Mouse (Mus musculus): ENCODE results near the gene Gtf2h5. TPM values are rescaled to one million over a fixed set of nuclear protein-coding genes. Genes with fewer than 3 reads are reported as not detected.
A peak's percentile ranks its signal among the peaks of the same experiment; 100 is the strongest.

Gene Gtf2h5
- polyA plus RNA-seq, 1 experiment from 2014 or later = 213 TPM

DNA sequence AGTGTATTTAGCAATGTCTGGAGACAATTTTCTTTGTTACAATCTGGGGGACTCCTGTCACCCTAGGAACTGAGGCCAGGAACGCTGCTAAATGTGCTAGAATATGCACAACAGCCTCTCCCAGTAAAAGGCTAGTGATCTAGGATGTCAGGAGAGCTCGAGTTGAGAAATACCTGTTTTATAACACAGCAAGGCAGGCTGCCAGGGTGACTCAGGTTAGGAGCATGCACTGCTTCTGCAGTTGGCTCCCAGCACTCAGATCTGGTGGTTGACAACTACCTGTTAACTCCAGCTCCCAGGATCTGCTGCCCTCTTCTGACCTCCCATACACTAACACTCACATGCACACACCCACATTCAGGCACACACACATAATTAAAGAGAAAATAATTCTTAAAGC is 13.6 kb upstream of the Gtf2h5 start:
- 84% methylated on average over 2 of the region's 2 CpGs for WGBS
- no peaks in the 10 kb centered on the region for H3K9me3 ChIP-seq (ENCODE audit: control insufficient read depth, low read length)
- peaks cover 21% of the 10 kb centered on the region for H3K36me3 ChIP-seq (ENCODE audit: control insufficient read depth, insufficient read depth)
- H3K9ac ChIP-seq (replicated peaks; ENCODE audit: low read depth, low read length) = no peak overlapping the region
- ATAC-seq = no peak
- no peaks in the 10 kb centered on the region for H3K27me3 ChIP-seq (replicated peaks; ENCODE audit: control insufficient read depth, insufficient read depth, low read length)
- H3K4me3 ChIP-seq (replicated peaks; ENCODE audit: low read length) = no peak overlapping the region
- H3K4me2 ChIP-seq (ENCODE audit: low read length) = no peak overlapping the region
- H3K4me1 ChIP-seq (replicated peaks; ENCODE audit: control insufficient read depth, insufficient read depth, low read length) = no peaks in the 10 kb centered on the region
- H3K27ac ChIP-seq (ENCODE audit: low read length) = no peak overlapping the region

DNA sequence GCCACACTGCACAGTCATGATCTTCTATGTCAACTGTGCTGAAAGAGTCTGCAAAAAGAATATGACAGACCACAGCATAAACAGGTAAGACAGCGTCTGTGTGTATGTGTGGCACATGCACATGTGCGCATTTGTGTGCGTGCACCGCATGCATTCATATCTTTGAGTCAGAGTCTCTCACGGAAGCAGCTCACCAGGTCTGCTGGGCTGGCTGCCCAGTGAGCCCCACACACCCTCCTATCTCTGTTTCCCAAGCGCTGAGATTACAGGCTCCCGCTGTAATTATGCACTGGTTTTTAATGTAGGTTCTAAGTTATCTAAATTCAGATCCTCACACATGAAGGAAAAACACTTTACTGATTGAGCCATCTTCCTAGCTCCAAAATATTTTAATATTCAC is 12.0 kb upstream of the Gtf2h5 start:
- Histone ChIP-seq H3K4me1 (replicated peaks; ENCODE audit: control insufficient read depth, insufficient read depth, low read length) (no peaks in the 10 kb centered on the region), H3K4me2 (ENCODE audit: low read length) (no peak overlapping the region), H3K9me3 (ENCODE audit: control insufficient read depth, low read length) (no peaks in the 10 kb centered on the region), H3K9ac (replicated peaks; ENCODE audit: low read depth, low read length) (no peak overlapping the region), H3K27ac (ENCODE audit: low read length) (no peak overlapping the region), H3K27me3 (replicated peaks; ENCODE audit: control insufficient read depth, insufficient read depth, low read length) (no peaks in the 10 kb centered on the region), H3K4me3 (replicated peaks; ENCODE audit: low read length) (no peak overlapping the region), H3K36me3 (ENCODE audit: control insufficient read depth, insufficient read depth) (peaks cover 22% of the 10 kb centered on the region)
- WGBS = 92% methylated on average over 7 of the region's 7 CpGs
- no peak for ATAC-seq

DNA sequence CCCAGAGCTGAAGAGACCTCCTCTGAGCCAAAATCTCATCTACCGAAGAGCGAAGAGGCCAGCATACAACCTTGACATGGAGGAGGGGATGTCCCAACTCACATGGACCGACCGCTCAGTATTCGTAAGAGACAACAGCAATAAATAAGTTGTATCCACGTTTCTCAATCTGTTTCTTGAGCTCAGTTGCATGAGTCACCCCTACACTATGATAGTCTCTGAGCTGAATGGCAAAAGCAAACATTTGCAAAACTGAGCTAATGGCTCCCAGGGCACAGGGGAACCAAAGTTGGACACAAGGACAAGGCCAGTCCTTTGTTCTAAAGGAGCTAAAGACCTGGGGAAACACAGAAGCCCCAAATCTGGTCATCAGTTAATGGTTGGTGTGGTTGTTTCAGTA is 9.7 kb upstream of the Gtf2h5 start:
- no peak for ATAC-seq
- H3K27me3 ChIP-seq (replicated peaks; ENCODE audit: control insufficient read depth, insufficient read depth, low read length) = no peaks in the 10 kb centered on the region
- no peak overlapping the region for H3K27ac ChIP-seq (ENCODE audit: low read length)
- WGBS = 94% methylated on average over 6 of the region's 6 CpGs
- no peaks in the 10 kb centered on the region for H3K4me1 ChIP-seq (replicated peaks; ENCODE audit: control insufficient read depth, insufficient read depth, low read length)
- H3K9me3 ChIP-seq (ENCODE audit: control insufficient read depth, low read length) = no peaks in the 10 kb centered on the region
- no peak overlapping the region for H3K9ac ChIP-seq (replicated peaks; ENCODE audit: low read depth, low read length)
- no peak overlapping the region for H3K4me3 ChIP-seq (replicated peaks; ENCODE audit: low read length)
- H3K4me2 ChIP-seq (ENCODE audit: low read length) = no peak overlapping the region
- H3K36me3 ChIP-seq (ENCODE audit: control insufficient read depth, insufficient read depth) = peaks cover 19% of the 10 kb centered on the region

DNA sequence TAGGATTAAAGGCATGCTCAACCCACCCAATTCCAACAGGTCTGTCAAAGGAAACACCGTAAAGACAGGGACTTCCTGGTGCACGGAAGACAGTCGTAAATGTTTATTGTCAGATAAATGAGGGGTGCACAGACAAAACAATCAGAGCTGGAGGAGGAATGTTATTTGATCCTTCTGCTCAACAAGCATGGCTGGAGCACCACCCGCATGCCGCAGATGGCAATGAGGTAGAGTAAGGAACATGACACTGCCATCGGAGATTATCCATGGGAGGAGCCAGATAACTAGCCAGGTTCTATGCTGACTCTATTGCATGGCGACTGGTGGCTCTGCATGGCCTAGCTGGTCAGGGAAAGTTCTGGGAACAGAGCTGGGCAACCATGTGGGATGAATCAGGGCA is 6.2 kb upstream of the Gtf2h5 start:
- no peak overlapping the region for H3K4me2 ChIP-seq (ENCODE audit: low read length)
- H3K27ac ChIP-seq (ENCODE audit: low read length) = no peak overlapping the region
- peaks cover 4% of the 10 kb centered on the region for H3K4me1 ChIP-seq (replicated peaks; ENCODE audit: control insufficient read depth, insufficient read depth, low read length)
- 95% methylated on average over 7 of the region's 7 CpGs for WGBS
- no peak overlapping the region for H3K4me3 ChIP-seq (replicated peaks; ENCODE audit: low read length)
- H3K9ac ChIP-seq (replicated peaks; ENCODE audit: low read depth, low read length) = no peak overlapping the region
- no peaks in the 10 kb centered on the region for H3K27me3 ChIP-seq (replicated peaks; ENCODE audit: control insufficient read depth, insufficient read depth, low read length)
- H3K9me3 ChIP-seq (ENCODE audit: control insufficient read depth, low read length) = no peaks in the 10 kb centered on the region
- ATAC-seq = no peak
- peaks cover 9% of the 10 kb centered on the region for H3K36me3 ChIP-seq (ENCODE audit: control insufficient read depth, insufficient read depth)

DNA sequence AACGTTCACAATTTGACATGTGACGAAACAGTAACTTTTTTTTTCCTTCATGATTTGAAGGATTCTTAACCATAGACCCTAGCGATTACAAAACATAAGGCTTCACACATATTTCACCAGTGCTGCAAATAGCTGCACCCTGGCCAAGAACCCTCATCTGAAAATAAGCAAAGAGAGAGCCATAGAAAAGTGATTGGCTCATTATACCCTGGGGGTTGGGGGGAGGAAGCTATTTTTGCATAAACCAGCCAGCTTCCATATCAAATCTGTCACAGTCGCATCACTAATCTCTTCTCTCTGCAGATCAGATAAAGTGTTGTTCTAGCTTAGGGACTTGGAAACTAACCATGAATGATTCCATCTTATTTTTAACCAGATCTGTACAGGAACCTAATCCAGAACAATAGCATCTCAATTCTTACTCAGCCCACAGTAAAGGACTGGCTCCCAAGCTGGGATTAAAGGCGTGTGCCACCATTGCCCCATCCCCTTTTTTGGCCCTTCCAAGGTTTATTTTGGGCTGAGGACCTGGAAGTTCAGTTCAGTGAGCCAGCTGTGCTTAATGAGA is 3.8 kb downstream of the Gtf2h5 start:
- no peak for ATAC-seq
- Histone ChIP-seq H3K9ac (replicated peaks; ENCODE audit: low read depth, low read length) (no peak overlapping the region), H3K4me3 (replicated peaks; ENCODE audit: low read length) (no peak overlapping the region), H3K27ac (ENCODE audit: low read length) (no peak overlapping the region), H3K36me3 (ENCODE audit: control insufficient read depth, insufficient read depth) (no peaks in the 10 kb centered on the region; the same call in none of the 2 replicates), H3K9me3 (ENCODE audit: control insufficient read depth, low read length) (no peaks in the 10 kb centered on the region), H3K4me2 (ENCODE audit: low read length) (no peak overlapping the region), H3K27me3 (replicated peaks; ENCODE audit: control insufficient read depth, insufficient read depth, low read length) (no peaks in the 10 kb centered on the region), H3K4me1 (replicated peaks; ENCODE audit: control insufficient read depth, insufficient read depth, low read length) (peaks cover 18% of the 10 kb centered on the region)
- 84% methylated on average over 5 of the region's 5 CpGs for WGBS

DNA sequence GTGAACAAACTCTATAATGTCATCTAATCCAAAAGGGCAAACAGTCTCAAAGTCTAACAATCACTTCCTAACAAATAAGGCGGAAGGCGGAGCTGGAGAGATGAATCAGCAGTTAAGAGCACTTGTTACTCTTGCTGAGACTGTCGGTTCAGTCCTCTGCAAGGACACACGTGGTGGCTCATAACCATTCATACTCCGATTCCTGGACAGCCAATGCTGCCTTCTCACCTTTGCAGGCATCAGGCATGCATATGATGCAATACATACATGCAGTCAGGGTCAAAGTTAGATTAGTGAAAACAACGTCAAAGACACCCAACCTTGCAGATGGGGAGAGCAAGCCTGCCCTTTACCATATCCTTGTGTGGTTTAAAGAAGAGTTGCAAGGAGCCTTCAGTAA is 12.0 kb downstream of the Gtf2h5 start:
- no peak overlapping the region for H3K4me3 ChIP-seq (replicated peaks; ENCODE audit: low read length)
- no peak overlapping the region for H3K4me2 ChIP-seq (ENCODE audit: low read length)
- no peaks in the 10 kb centered on the region for H3K36me3 ChIP-seq (ENCODE audit: control insufficient read depth, insufficient read depth)
- no peaks in the 10 kb centered on the region for H3K27me3 ChIP-seq (replicated peaks; ENCODE audit: control insufficient read depth, insufficient read depth, low read length)
- no peak overlapping the region for H3K27ac ChIP-seq (ENCODE audit: low read length)
- 91% methylated on average over 6 of the region's 6 CpGs for WGBS
- H3K4me1 ChIP-seq (replicated peaks; ENCODE audit: control insufficient read depth, insufficient read depth, low read length) = no peaks in the 10 kb centered on the region
- H3K9me3 ChIP-seq (ENCODE audit: control insufficient read depth, low read length) = no peaks in the 10 kb centered on the region
- H3K9ac ChIP-seq (replicated peaks; ENCODE audit: low read depth, low read length) = no peak overlapping the region
- no peak for ATAC-seq

DNA sequence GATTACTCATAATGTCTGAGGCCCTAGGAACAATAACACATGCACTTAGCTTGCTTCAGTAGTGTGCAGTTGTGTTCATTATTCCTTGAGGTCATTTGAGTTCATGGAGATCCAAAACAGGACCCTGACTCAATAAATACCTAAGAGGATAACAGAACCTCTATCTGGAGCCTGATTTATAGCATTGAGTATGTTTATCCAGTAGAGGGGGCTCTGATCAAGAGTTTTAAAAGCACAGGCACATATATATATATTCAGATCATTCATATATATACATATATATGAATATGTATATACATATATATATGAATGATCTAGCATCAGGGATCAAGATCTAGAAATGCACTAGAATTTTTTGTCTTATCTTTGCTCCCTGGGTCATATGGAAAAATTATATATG is 16.0 kb downstream of the Gtf2h5 start:
- no peaks in the 10 kb centered on the region for H3K36me3 ChIP-seq (ENCODE audit: control insufficient read depth, insufficient read depth)
- no peak overlapping the region for H3K4me2 ChIP-seq (ENCODE audit: low read length)
- H3K4me3 ChIP-seq (replicated peaks; ENCODE audit: low read length) = no peak overlapping the region
- ATAC-seq = no peak
- no peaks in the 10 kb centered on the region for H3K4me1 ChIP-seq (replicated peaks; ENCODE audit: control insufficient read depth, insufficient read depth, low read length)
- H3K9ac ChIP-seq (replicated peaks; ENCODE audit: low read depth, low read length) = no peak overlapping the region
- no peaks in the 10 kb centered on the region for H3K27me3 ChIP-seq (replicated peaks; ENCODE audit: control insufficient read depth, insufficient read depth, low read length)
- no peak overlapping the region for H3K27ac ChIP-seq (ENCODE audit: low read length)
- H3K9me3 ChIP-seq (ENCODE audit: control insufficient read depth, low read length) = no peaks in the 10 kb centered on the region

DNA sequence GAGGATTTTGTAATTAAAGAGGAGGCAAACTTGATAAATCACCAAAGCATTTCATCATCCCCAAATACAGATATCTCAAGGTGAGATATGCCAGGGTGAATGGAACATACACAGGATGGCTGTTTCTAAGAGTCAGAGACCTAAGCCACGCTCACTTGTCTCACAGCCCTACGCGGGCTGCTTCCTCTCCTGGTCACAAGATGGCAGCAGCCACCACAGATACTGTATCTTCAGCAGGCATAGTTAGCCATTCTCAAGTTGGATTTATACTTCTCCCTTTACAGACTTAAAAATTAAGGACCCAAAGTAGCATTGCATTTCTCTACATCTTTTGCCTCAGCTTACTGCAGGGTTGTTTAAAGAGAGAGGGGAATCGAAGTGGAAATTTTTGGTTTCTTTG is 18.3 kb downstream of the Gtf2h5 start:
- WGBS = 28% methylated on average over 4 of the region's 4 CpGs
- H3K4me3 ChIP-seq (replicated peaks; ENCODE audit: low read length) = no peak overlapping the region
- peak; percentile 67; the same call in 1 of the 2 replicates for ATAC-seq
- no peaks in the 10 kb centered on the region for H3K9me3 ChIP-seq (ENCODE audit: control insufficient read depth, low read length)
- H3K4me1 ChIP-seq (replicated peaks; ENCODE audit: control insufficient read depth, insufficient read depth, low read length) = no peaks in the 10 kb centered on the region
- H3K27me3 ChIP-seq (replicated peaks; ENCODE audit: control insufficient read depth, insufficient read depth, low read length) = no peaks in the 10 kb centered on the region
- H3K36me3 ChIP-seq (ENCODE audit: control insufficient read depth, insufficient read depth) = no peaks in the 10 kb centered on the region
- H3K9ac ChIP-seq (replicated peaks; ENCODE audit: low read depth, low read length) = no peak overlapping the region
- no peak overlapping the region for H3K4me2 ChIP-seq (ENCODE audit: low read length)
- H3K27ac ChIP-seq (ENCODE audit: low read length) = no peak overlapping the region

DNA sequence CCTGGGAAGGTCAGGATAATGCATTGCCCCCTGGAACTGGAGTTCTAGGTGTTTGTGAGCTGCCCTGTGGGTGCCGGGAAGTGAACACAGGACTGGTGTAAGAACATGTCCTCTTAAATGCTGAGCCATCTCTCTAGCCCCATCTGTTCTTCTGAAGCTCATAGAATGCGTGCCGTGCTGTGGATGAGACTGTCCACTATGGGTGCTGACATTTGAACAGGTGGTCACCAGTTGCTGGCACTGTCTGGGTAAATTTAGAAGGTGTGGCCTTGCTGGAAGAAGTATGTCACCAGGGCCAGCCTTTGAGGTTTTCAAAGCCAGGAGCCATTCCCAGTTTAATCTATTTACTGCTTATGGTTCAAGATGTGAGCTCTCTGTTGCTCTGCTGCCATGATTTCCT is 22.7 kb downstream of the Gtf2h5 start:
- H3K27me3 ChIP-seq (replicated peaks; ENCODE audit: control insufficient read depth, insufficient read depth, low read length) = no peaks in the 10 kb centered on the region
- H3K4me2 ChIP-seq (ENCODE audit: low read length) = no peak overlapping the region
- H3K4me1 ChIP-seq (replicated peaks; ENCODE audit: control insufficient read depth, insufficient read depth, low read length) = peaks cover 7% of the 10 kb centered on the region; the same call in 1 of the 2 replicates
- no peak overlapping the region for H3K4me3 ChIP-seq (replicated peaks; ENCODE audit: low read length)
- no peak overlapping the region for H3K27ac ChIP-seq (ENCODE audit: low read length)
- H3K9ac ChIP-seq (replicated peaks; ENCODE audit: low read depth, low read length) = no peak overlapping the region
- no peak for ATAC-seq
- H3K9me3 ChIP-seq (ENCODE audit: control insufficient read depth, low read length) = no peaks in the 10 kb centered on the region
- H3K36me3 ChIP-seq (ENCODE audit: control insufficient read depth, insufficient read depth) = no peaks in the 10 kb centered on the region
- 86% methylated on average over 3 of the region's 3 CpGs for WGBS

DNA sequence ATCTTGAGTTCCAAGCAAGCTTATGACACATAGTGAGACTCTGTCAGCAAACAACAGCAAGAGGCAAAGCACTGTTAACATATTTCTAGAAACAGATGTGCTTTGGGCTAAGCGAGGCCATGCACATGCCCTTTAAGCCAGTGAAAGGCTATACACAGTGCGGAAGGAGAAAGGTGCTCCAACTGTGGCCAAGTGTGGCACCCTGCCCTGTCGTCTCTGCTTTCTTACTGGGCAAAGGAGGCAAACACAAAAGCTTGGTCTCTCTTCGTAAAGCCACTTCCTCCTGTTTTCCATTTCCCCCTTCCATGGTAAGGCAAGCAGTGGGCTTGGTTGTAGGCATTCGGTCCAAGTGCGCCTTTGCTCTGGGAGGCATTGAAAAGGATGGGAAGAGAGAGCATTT is 24.0 kb downstream of the Gtf2h5 start:
- 78% methylated on average over 6 of the region's 6 CpGs for WGBS
- Histone ChIP-seq H3K9ac (replicated peaks; ENCODE audit: low read depth, low read length) (no peak overlapping the region), H3K4me2 (ENCODE audit: low read length) (no peak overlapping the region), H3K36me3 (ENCODE audit: control insufficient read depth, insufficient read depth) (no peaks in the 10 kb centered on the region), H3K4me3 (replicated peaks; ENCODE audit: low read length) (no peak overlapping the region), H3K27ac (ENCODE audit: low read length) (no peak overlapping the region), H3K4me1 (replicated peaks; ENCODE audit: control insufficient read depth, insufficient read depth, low read length) (peaks cover 16% of the 10 kb centered on the region), H3K9me3 (ENCODE audit: control insufficient read depth, low read length) (no peaks in the 10 kb centered on the region), H3K27me3 (replicated peaks; ENCODE audit: control insufficient read depth, insufficient read depth, low read length) (no peaks in the 10 kb centered on the region)
- no peak for ATAC-seq

All from forebrain, embryonic 16.5 days (tissue).